Mouse (Mus musculus): Measurements from ENCODE around the gene Cfl2. TPM values are rescaled to one million over a fixed set of nuclear protein-coding genes. Genes with fewer than 3 reads are reported as not detected.

Gene Cfl2
- polyA plus RNA-seq, 1 experiment from 2014 or later: 128 TPM

- Histone ChIP-seq H3K36me3 (no peaks in the 10 kb centered on the region), H3K27me3 (no peaks in the 10 kb centered on the region), H3K9me3 (no peaks in the 10 kb centered on the region), H3K9ac (no peak overlapping the region), H3K4me2 (no peak overlapping the region), H3K4me1 (no peaks in the 10 kb centered on the region), H3K27ac (no peak overlapping the region), H3K4me3 (no peak overlapping the region)
- no peak for ATAC-seq (ENCODE audit: insufficient number of reproducible peaks, insufficient read depth, low FRiP score, low TSS enrichment, low read depth)
- WGBS: 63% methylated on average over 1 of the region's 1 CpGs
Observed at GRCm38 (mm10) chr12:54828043-54828442, 34.6 kb downstream of the Cfl2 start.

- ATAC-seq (ENCODE audit: insufficient number of reproducible peaks, insufficient read depth, low FRiP score, low TSS enrichment, low read depth): no peak
- Histone ChIP-seq H3K4me2 (no peak overlapping the region), H3K4me3 (no peak overlapping the region), H3K9ac (no peak overlapping the region), H3K27ac (no peak overlapping the region), H3K9me3 (no peaks in the 10 kb centered on the region), H3K4me1 (no peaks in the 10 kb centered on the region), H3K36me3 (no peaks in the 10 kb centered on the region), H3K27me3 (no peaks in the 10 kb centered on the region)
- 93% methylated on average over 3 of the region's 3 CpGs for WGBS
Observed at GRCm38 (mm10) chr12:54825202-54825601, 37.5 kb downstream of the Cfl2 start.

GRCm38 (mm10) chr12:54822836-54823426, 39.7 kb downstream of the Cfl2 start:
- H3K4me2 ChIP-seq: no peak overlapping the region
- no peak overlapping the region for H3K4me3 ChIP-seq
- H3K9me3 ChIP-seq: no peaks in the 10 kb centered on the region
- H3K4me1 ChIP-seq: no peaks in the 10 kb centered on the region
- H3K36me3 ChIP-seq: no peaks in the 10 kb centered on the region
- no peak for ATAC-seq (ENCODE audit: insufficient number of reproducible peaks, insufficient read depth, low FRiP score, low TSS enrichment, low read depth)
- WGBS: 57% methylated on average over 4 of the region's 4 CpGs
- no peak overlapping the region for H3K9ac ChIP-seq
- no peak overlapping the region for H3K27ac ChIP-seq
- H3K27me3 ChIP-seq: no peaks in the 10 kb centered on the region

GRCm38 (mm10) chr12:54820684-54821161, 42.0 kb downstream of the Cfl2 start:
- ATAC-seq (ENCODE audit: insufficient number of reproducible peaks, insufficient read depth, low FRiP score, low TSS enrichment, low read depth): no peak
- H3K27ac ChIP-seq: no peak overlapping the region
- H3K4me3 ChIP-seq: no peak overlapping the region
- H3K27me3 ChIP-seq: no peaks in the 10 kb centered on the region
- H3K9me3 ChIP-seq: no peaks in the 10 kb centered on the region
- WGBS: 43% methylated on average over 2 of the region's 2 CpGs
- H3K9ac ChIP-seq: no peak overlapping the region
- no peaks in the 10 kb centered on the region for H3K4me1 ChIP-seq
- H3K36me3 ChIP-seq: no peaks in the 10 kb centered on the region
- H3K4me2 ChIP-seq: no peak overlapping the region

GRCm38 (mm10) chr12:54819181-54819935, 43.3 kb downstream of the Cfl2 start:
- no peak overlapping the region for H3K4me3 ChIP-seq
- H3K9ac ChIP-seq: no peak overlapping the region
- WGBS: 67% methylated on average over 6 of the region's 6 CpGs
- no peak overlapping the region for H3K27ac ChIP-seq
- H3K4me2 ChIP-seq: no peak overlapping the region
- no peaks in the 10 kb centered on the region for H3K9me3 ChIP-seq
- no peaks in the 10 kb centered on the region for H3K36me3 ChIP-seq
- H3K27me3 ChIP-seq: no peaks in the 10 kb centered on the region
- no peaks in the 10 kb centered on the region for H3K4me1 ChIP-seq
- no peak for ATAC-seq (ENCODE audit: insufficient number of reproducible peaks, insufficient read depth, low FRiP score, low TSS enrichment, low read depth)

GRCm38 (mm10) chr12:54810142-54810541, 52.5 kb downstream of the Cfl2 start:
- no peaks in the 10 kb centered on the region for H3K36me3 ChIP-seq
- no peak overlapping the region for H3K27ac ChIP-seq
- H3K9ac ChIP-seq: no peak overlapping the region
- whole genome bisulfite sequencing: 79% methylated on average over 2 of the region's 2 CpGs
- H3K27me3 ChIP-seq: no peaks in the 10 kb centered on the region
- H3K4me2 ChIP-seq: no peak overlapping the region
- no peaks in the 10 kb centered on the region for H3K9me3 ChIP-seq
- no peak overlapping the region for H3K4me3 ChIP-seq
- ATAC-seq (ENCODE audit: insufficient number of reproducible peaks, insufficient read depth, low FRiP score, low TSS enrichment, low read depth): no peak
- H3K4me1 ChIP-seq: peaks cover 11% of the 10 kb centered on the region

Other genes with a start within 250 kb of the Cfl2 start
- 207 and 238 TPM in 2 replicates for gene Sptssa, start 206.3 kb downstream of the Cfl2 start, polyA plus RNA-seq (2015; fragmentation: Nextera tagmentation; extraction: Ambion mirVana)
- gene Eapp, start 167.0 kb downstream of the Cfl2 start, polyA plus RNA-seq (2015; fragmentation: Nextera tagmentation; extraction: Ambion mirVana): 64.7 and 74.5 TPM in 2 replicates
- 221 and 226 TPM in 2 replicates for gene Snx6, start 67.2 kb downstream of the Cfl2 start, polyA plus RNA-seq (2015; fragmentation: Nextera tagmentation; extraction: Ambion mirVana)
- not detected in 2 replicates for gene Gm20403, start 123.7 kb upstream of the Cfl2 start, polyA plus RNA-seq (2015; fragmentation: Nextera tagmentation; extraction: Ambion mirVana)
- gene Baz1a, start 151.5 kb upstream of the Cfl2 start, polyA plus RNA-seq (2015; fragmentation: Nextera tagmentation; extraction: Ambion mirVana): 26.6 and 31.2 TPM in 2 replicates
- gene 2700097O09Rik, start 217.2 kb upstream of the Cfl2 start, polyA plus RNA-seq (2015; fragmentation: Nextera tagmentation; extraction: Ambion mirVana): 41.9 and 43.2 TPM in 2 replicates
- 160 and 180 TPM in 2 replicates for gene Srp54a, start 217.4 kb upstream of the Cfl2 start, polyA plus RNA-seq (2015; fragmentation: Nextera tagmentation; extraction: Ambion mirVana)

All from embryonic facial prominence, embryonic 13.5 days (tissue).